Mouse (Mus musculus) urinary bladder, postnatal 36 days (tissue): Measurements from ENCODE around the gene Srsf9.
"Not testable (repeated sequence)": the region's sequence is repeated elsewhere in the genome, so short reads cannot be mapped to it uniquely, and the experiment has no call there.

ENCODE experiments used
- DNase-seq, 2 experiments: peaks; one replicate each; pipeline ENCODE4 v3.0.0; 2022; ENCODE audit warnings: low spot score in 2 of 2, mixed read lengths in 1 of 2

Srsf9 gene

DNA sequence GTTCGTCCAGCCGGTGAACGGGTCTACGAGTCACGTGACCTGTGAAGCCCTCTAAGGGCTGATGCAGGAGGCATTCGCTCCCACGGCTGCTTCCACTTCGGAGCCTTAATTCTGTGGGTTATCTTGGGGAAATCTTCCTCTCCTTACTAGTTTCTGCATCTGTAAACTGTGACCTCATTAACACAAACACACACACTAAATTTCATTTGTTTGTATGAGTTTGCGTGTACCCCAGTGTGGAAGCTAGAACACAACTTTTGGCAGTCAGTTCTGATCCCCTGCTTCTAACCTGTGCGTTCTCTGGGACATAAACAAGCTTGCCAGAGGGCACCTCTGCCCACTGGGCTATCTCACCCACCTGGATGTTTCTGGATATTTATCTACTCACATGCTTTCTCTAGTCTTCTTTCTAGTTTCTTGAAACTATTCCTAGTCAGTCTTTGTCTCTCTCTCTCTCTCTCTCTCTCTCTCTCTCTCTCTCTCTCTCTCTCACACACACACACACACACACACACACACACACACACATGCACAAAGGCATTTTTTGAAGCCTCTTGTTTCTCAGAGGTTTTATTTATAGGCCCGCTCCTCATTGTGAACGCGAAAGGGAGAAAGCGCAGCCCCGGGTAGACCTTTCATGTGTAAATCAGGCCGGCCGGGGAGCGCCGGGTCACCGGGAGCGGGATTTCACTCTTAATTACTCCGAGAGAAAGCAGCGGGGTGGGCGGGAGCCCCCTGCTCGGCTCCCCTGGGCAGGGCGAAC lies 46.6 kb downstream of the Srsf9 start:
- DNase-seq = no peak

DNA sequence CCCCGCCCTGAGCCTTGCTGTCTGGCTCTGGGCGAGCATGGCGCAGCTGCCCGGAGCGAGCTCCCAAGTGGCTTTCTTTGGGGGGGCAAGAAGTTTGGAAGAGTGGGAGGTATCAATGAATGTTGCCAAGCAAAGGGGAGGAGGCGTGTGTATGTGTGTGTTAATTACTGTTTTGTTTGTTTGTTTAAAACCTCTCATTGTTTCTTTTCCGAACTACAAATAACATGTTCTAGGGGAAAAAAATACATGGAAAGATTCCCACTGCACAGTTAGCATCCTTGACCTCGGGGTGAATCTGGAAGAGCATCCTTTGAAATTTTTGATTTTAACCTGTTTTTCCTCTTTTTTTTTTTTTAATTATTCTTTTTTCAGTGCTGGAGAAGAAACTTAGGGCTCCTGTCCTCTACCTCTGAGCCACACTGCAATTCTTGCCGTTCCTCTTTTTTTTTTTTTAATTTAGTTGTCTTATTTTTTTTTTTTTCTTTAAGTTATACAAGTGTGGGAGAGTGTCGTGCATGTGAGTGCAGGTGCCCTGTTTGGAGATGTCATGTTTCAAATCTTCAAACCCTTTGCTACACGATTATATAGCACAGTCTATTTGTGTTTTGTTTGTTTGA lies 47.3 kb downstream of the Srsf9 start:
- no peak for DNase-seq

DNA sequence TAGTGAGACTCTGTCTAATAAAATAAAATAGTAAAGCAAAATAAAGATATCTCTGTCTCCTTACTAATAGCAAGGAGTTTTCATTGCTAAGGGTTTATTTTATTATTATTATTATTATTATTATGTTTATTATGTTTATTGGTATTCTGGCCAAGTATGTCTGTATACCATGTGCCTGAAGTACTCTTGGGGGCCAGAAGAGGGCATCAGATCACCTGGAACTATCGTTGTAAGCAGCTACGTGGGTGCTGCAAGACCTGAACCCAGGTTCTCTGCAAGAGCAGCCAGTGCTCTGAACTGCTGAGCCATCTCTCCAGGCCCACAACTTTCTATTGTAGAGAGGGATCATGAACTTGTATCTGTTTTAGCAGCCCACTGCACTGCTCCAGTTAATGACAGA lies 48.5 kb downstream of the Srsf9 start:
- no peak for DNase-seq

DNA sequence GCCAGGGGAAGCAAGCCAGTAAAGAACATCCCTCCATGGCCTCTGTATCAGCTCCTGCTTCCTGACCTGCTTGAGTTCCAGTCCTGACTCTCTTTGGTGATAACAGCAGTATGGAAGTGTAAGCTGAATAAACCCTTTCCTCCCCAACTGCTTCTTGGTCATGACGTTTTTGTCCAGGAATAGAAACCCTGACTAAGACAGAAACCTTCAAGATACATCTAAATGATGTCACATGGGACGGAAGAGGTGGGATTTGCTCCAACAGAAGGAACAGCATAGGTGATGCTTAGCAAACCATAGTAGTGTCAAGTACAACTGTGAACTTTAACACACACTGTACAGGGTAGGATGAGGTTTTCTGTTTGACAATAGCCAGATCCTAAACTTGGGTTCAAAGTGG lies 51.9 kb downstream of the Srsf9 start:
- not testable (repeated sequence) for DNase-seq
